Mouse (Mus musculus): Measurements from ENCODE around the gene Cluh. TPM values are rescaled to one million over a fixed set of nuclear protein-coding genes. Genes with fewer than 3 reads are reported as not detected.

The Cluh gene
- total RNA-seq, 1 experiment from 2014 or later, result 46.4 TPM

DNA sequence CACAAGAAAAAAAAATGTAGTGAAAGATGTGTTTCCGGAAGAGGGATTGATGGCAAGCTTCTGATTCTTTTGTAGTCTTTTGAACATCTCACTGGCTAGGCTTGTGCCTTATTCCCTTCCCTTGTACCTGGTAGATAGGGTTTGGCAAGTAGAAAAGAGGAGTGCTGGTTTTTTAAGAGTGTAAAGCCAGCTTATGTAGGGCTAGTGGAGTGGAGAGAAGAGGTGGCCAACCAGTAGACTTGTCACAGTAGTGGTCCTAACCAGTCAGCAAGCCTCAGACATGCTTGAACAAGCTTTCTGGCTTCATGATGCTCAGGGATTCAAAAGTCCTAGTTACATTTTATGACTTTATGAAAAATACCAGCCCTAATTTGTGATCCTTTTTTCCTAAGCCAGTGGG, 21.7 kb downstream of the Cluh start:
- no peak for ATAC-seq (replicated peaks; ENCODE audit: low read depth, poor library complexity, severe bottlenecking)

DNA sequence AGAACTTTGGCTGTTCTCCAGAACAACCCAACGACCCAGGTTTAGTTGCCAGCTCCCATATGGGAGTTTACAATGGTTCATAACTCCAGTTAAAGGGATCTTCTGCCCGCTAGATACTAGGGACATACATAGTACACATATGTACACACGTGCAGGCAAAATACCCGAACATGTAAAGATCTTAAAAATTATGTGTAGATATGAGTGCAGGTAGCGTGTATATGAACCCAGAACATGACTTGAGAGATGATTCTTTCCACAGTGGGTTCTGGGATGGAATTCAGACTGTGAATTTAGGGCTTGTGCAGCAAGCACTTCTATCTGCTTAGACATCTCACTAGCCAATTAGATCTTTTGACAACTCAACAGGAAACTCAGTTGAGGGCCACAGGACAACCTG, 22.5 kb downstream of the Cluh start:
- no peak for ATAC-seq (replicated peaks; ENCODE audit: low read depth, poor library complexity, severe bottlenecking)

DNA sequence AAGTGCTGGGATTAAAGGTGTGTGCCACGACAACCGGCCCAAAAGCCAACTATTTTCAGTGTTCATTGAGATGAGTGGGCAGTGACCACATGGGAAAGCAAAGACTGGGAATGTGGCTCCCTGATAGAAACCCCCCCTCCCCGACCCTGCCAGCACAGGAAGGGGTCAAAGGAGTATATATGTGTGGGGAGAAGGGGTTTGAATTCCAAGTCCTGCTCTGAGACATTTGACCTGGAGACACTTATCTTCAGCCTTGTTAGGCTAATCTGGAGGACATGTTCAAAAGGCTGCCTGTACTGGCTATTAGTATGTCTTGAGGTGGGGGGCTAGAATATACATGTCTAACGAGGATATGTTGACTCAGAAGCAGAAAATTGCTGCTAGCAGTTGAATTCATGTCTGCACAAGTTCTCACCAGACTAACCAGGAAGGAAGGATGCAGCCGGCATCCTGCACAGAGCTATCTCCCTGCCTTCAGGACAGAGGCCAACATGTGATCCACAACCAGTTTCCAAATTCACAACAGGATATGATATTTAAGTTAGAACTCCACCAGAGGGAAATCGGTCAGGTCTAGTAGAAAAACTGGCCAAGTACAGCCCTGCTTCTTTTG, 23.7 kb downstream of the Cluh start:
- ATAC-seq (replicated peaks; ENCODE audit: low read depth, poor library complexity, severe bottlenecking), result 0 out of 2 replicates have a peak, but pooled peaks have one; percentile 11

DNA sequence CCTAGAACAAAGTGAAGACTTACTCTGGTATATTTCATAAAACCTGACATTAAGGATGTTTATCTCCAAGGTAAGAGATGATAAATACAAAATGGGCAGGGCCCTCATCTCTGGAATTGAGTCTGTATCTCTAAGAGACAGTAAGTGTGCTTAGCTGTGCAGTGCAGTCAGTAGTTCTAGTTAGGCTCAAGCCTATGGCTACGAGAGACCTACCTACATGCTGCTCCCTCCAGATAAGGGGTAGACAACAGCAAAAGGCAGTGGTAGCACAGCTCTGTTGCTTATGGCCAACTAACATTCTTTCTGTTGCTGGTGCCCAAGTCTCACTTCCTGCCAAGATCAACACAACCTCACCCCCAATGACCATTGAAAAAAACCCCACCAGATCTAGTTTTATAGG, 24.3 kb downstream of the Cluh start:
- peak; percentile 67 for ATAC-seq (replicated peaks; ENCODE audit: low read depth, poor library complexity, severe bottlenecking)

DNA sequence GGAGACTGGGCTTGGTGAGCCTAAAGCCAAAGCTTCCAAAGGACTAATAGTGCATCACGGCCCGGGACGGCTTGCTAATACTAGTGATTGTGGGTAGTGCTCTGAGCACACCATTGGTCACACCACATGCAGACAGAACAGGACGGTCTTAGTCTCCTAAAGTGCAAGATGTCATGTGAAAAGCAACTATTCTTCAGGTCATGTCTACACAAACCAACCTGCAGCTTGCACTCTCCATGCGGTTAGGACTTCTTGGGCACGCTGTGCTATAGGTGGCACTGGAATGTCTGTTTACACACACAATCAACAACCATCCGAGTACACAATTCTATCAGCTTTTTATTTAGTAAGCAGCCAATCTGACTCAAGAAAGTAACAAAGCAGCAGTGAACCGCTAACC, 25.4 kb downstream of the Cluh start:
- no peak for ATAC-seq (replicated peaks; ENCODE audit: low read depth, poor library complexity, severe bottlenecking)

DNA sequence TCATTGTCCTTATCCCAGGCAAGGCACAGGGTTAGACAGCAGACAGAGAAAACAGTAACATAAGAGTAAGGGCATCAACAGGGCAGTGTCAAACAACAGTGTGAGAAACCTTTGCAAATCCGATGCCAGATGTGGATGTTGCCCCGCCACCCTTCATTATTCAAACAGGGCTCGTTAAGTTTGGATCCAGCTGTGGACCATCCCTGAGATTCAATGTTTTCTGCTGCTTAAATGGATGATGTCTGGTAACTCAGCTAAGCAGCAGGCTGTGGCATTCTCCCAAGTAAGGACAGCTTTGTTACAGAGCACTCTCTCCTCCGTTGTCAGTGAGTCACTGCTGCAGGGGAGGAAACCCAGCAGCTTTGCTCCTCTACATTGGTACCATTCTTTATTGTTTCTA, 25.9 kb downstream of the Cluh start:
- no peak for ATAC-seq (replicated peaks; ENCODE audit: low read depth, poor library complexity, severe bottlenecking)

DNA sequence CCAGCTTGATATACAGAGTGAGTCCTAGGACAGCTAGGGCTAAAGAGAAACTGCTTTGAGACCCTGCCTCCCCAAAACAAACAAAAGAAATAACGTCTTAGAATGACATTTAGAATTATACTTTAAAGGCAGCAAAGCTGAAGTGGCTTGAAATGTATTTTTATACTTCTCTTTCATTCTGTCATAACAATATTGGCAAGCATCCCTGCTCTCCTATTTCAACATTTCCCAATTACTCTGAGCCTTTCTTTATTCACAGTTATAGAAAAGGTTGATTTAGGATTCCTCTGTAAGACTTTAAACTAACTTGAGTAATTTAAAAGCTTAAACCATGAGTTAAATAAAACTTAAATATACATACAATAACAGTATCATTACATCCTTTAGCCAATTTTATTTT, 42.9 kb downstream of the Cluh start:
- no peak for ATAC-seq (replicated peaks; ENCODE audit: low read depth, poor library complexity, severe bottlenecking)

DNA sequence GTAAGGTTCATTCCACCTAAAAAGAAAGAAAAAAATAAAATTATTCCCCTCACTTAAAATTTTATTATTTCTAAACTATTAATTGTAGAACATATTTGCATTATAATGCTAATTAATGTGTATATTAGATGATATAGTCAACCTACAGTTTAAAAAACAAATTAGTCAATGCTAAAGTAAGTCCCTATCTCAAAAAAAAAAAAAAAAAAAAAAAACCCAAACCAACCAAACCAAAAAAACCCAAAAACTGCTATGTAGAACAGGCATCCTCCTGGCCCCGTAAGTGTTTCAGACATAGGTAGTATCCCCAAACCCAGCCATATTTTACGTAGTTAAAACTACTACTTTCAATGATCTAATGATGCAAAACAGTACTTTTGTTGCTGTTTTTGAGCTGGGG, 50.2 kb downstream of the Cluh start:
- no peak for ATAC-seq (replicated peaks; ENCODE audit: low read depth, poor library complexity, severe bottlenecking)

DNA sequence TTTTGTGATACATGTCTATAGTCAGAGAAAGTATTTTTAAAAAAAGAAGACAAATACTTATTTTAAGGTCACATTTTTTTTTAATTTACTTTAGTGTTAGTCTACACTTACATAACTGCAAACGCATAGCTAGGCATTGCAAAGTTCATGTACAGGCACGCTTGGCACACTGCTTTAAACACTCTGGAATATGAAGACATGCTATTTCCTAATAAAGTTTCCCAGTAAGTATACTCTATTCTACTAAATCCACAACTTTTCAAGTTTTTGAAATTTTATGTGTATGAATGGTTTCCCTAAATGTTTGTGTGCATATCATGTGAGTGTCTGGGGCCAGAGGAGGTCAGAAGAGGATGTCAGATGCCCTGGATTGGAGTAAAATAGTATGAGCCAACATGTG, 54.8 kb downstream of the Cluh start:
- ATAC-seq (replicated peaks; ENCODE audit: low read depth, poor library complexity, severe bottlenecking), result no peak

DNA sequence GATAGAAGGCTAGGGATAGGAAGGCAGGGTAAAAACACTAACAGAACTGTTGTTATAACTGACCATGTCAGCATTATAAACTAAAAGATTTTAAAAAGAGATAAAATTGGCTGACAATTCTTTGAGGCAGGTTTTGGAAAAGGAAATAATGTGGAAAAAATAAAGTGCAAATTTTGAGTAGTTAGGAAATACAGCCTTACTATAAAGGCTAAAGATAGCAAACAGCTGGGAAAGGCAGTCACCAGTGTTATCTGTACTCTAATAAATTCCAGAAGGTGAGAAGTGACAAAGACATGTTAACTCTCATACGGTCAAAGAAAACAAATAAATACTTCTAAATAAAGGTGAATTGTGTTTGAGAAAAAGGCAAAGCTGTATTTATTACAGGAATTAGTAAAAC, 59.5 kb downstream of the Cluh start:
- no peak for ATAC-seq (replicated peaks; ENCODE audit: low read depth, poor library complexity, severe bottlenecking)

DNA sequence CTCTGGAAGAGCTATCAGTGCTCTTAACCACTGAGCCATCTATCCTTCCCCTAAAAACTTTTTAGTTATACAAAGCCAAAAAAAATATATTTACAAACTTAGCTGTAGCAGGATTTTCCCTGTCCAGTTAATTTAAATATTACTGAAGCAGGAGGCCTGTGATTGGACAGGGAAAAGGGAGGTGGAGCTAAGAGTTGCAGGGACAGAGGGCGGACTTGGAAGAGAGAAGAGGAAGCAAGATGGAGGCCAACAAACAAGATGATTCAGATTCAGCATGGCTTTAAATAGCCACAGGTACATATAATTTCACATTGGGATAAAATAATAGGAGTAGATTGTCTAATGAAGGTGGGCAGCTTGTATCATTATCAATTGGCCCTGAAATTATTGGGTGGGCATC, 61.4 kb downstream of the Cluh start:
- no peak for ATAC-seq (replicated peaks; ENCODE audit: low read depth, poor library complexity, severe bottlenecking)

DNA sequence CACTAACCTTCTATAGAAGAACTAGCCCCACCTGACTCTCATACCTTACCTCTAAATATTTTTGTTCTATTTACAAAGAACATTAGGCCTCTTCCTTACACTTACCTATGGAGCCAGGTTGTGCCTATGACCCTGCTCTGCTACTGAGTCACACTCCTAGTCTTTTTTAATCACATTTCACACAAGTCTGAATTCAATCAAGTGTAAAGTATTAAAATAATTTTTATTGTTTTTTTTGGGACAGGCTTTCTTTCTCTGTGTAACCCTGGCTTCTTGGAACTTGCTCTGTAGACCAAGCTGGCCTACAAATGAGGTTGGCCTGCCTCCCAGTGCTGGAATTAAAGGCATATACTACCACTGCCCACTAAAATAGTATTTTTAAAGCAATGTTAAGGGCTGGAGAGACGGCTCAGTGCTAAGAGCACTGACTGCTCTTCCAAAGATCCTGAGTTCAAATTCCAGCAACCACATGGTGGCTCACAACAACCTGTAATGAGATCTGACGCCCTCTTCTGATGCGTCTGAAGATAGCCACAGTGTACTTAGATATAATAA, 66.8 kb downstream of the Cluh start:
- no peak for ATAC-seq (replicated peaks; ENCODE audit: low read depth, poor library complexity, severe bottlenecking)

Other genes with a start within 250 kb of the Cluh start
- 2.0 TPM in 2 replicates for gene Rap1gap2, start 38.6 kb upstream of the Cluh start, total RNA-seq (2017)
- gene Ccdc92b, start 29.9 kb upstream of the Cluh start, total RNA-seq (2017), result not detected in 2 replicates
- gene Pafah1b1, start 75.2 kb downstream of the Cluh start, total RNA-seq (2017), result 64.4 and 76.8 TPM in 2 replicates
- gene Mettl16, start 121.3 kb downstream of the Cluh start, total RNA-seq (2017), result 31.7 and 50.6 TPM in 2 replicates
- gene Mnt, start 181.4 kb downstream of the Cluh start, total RNA-seq (2017), result 4.9 and 10.6 TPM in 2 replicates
- 4.2 and 8.2 TPM in 2 replicates for gene Sgsm2, start 247.6 kb downstream of the Cluh start, total RNA-seq (2017)
- gene Tsr1, start 248.6 kb downstream of the Cluh start, total RNA-seq (2017), result 92.1 and 102 TPM in 2 replicates

Measured in common myeloid progenitor, adult 5-6 weeks (primary cell).